Mouse (Mus musculus) myocyte (in vitro differentiated cells): ENCODE measurements around the gene Trim75. TPM values are rescaled to one million over a fixed set of nuclear protein-coding genes. Genes with fewer than 3 reads are reported as not detected.

Source experiments
- H3K27me3 ChIP-seq: one replicate; pipeline ENCODE4 v1.6.1; 2011; ENCODE audit not compliant: control insufficient read depth, insufficient read depth, insufficient read length
- H3K36me3 ChIP-seq: one replicate; pipeline ENCODE4 v1.6.1; 2011; ENCODE audit not compliant: control insufficient read depth, insufficient read depth
- H3K4me2 ChIP-seq: one replicate; pipeline ENCODE4 v1.6.1; 2011; ENCODE audit warnings: low read depth, control low read depth
- H3K4me3 ChIP-seq: one replicate; pipeline ENCODE4 v1.5.1; 2011; ENCODE audit warnings: mild to moderate bottlenecking, control low read depth, moderate library complexity
- H3K79me2 ChIP-seq: one replicate; pipeline ENCODE4 v1.6.1; 2011; ENCODE audit not compliant: control insufficient read depth, insufficient read depth
- H3ac ChIP-seq: one replicate; pipeline ENCODE4 v1.6.1; 2011; ENCODE audit not compliant: control insufficient read depth, insufficient read length
- CEBPB ChIP-seq: IDR thresholded peaks from 2 replicates; pipeline ENCODE4 v1.6.1; 2011; ENCODE audit warnings: mild to moderate bottlenecking, moderate library complexity; ENCODE audit not compliant: poor library complexity, insufficient read depth, severe bottlenecking
- E2F4 ChIP-seq: IDR thresholded peaks from one replicate; pipeline ENCODE4 v1.6.1; 2011; ENCODE audit warnings: mild to moderate bottlenecking, control low read depth, moderate library complexity; ENCODE audit not compliant: insufficient read depth
- MAX ChIP-seq: IDR thresholded peaks from one replicate; pipeline ENCODE4 v1.6.1; 2011; ENCODE audit warnings: low read depth, mild to moderate bottlenecking, control low read depth
- MYOD1 ChIP-seq, 3 experiments: IDR thresholded peaks; one replicate each; pipeline ENCODE4 v1.6.1; 2011; ENCODE audit warnings: control low read depth in 2 of 3, low read depth in 2 of 3, mild to moderate bottlenecking in 2 of 3, moderate library complexity in 1 of 3; ENCODE audit not compliant: insufficient read length in 2 of 3, control insufficient read depth in 1 of 3
- MYOG ChIP-seq, 3 experiments: IDR thresholded peaks; one replicate each; pipeline ENCODE4 v1.6.1; 2011; ENCODE audit warnings: control low read depth in 2 of 3, low read depth in 2 of 3, mild to moderate bottlenecking in 2 of 3; ENCODE audit not compliant: insufficient read length in 2 of 3, control insufficient read depth in 1 of 3, insufficient read depth in 1 of 3
- POLR2A ChIP-seq: IDR thresholded peaks from one replicate; pipeline ENCODE4 v1.6.1; 2011; ENCODE audit warnings: low read depth, mild to moderate bottlenecking, control low read depth, moderate library complexity; ENCODE audit not compliant: insufficient read length
- POLR2AphosphoS2 ChIP-seq: IDR thresholded peaks from one replicate; pipeline ENCODE4 v1.6.1; 2011; ENCODE audit warnings: low read depth, control low read depth; ENCODE audit not compliant: insufficient read length
- REST ChIP-seq: IDR thresholded peaks from one replicate; pipeline ENCODE4 v1.6.1; 2011; ENCODE audit warnings: mild to moderate bottlenecking, control low read depth, moderate library complexity; ENCODE audit not compliant: insufficient read depth, insufficient read length
- SRF ChIP-seq: IDR thresholded peaks from one replicate; pipeline ENCODE4 v1.6.1; 2011; ENCODE audit warnings: low read depth; ENCODE audit not compliant: control insufficient read depth, insufficient read length
- TCF12 ChIP-seq: IDR thresholded peaks from one replicate; pipeline ENCODE4 v1.6.1; 2011; ENCODE audit warnings: mild to moderate bottlenecking, control low read depth; ENCODE audit not compliant: poor library complexity, insufficient read depth, severe bottlenecking
- TCF3 ChIP-seq: IDR thresholded peaks from one replicate; pipeline ENCODE4 v1.6.1; 2011; ENCODE audit warnings: low read depth, control low read depth; ENCODE audit not compliant: insufficient read length
- USF1 ChIP-seq: IDR thresholded peaks from one replicate; pipeline ENCODE4 v1.6.1; 2011; ENCODE audit warnings: low read depth, mild to moderate bottlenecking, control low read depth, moderate library complexity
- polyA plus RNA-seq: library from polyadenylated mRNA; unstranded; fragments of >200 nt; fragmentation: generic; extraction: Trizol; gene quantifications from one replicate; pipeline ENCODE4 v1.2.1, GENCODE M21; 2012; ENCODE audit warnings: missing spikeins

Trim75 gene
- not detected for polyA plus RNA-seq

GRCm38 (mm10) chr8:64987731-64988130 is at the start of gene Trim75:
Gene Trim75 (minus strand): TSS chr8:64987831.
- no peaks in the 10 kb centered on the region for H3K36me3 ChIP-seq
- TF ChIP-seq MAX: no peak
- no peak for TF ChIP-seq MYOD1 (IDR thresholded peaks at IDR 0.05; ENCODE audit: control insufficient read depth in 1 of 3, insufficient read length in 2 of 3, low read depth in 2 of 3)
- no peak within 1 kb of the TSS for H3K4me2 ChIP-seq
- no peak within 1 kb of the TSS for H3K4me3 ChIP-seq
- H3K79me2 ChIP-seq: no peaks in the 10 kb centered on the region
- H3ac ChIP-seq: no peak within 1 kb of the TSS
- no peaks in the 10 kb centered on the region for H3K27me3 ChIP-seq

- Histone ChIP-seq H3K36me3 (no peaks in the 10 kb centered on the region), H3ac (no peak within 1 kb of the TSS), H3K4me2 (no peak within 1 kb of the TSS), H3K27me3 (no peaks in the 10 kb centered on the region), H3K79me2 (no peaks in the 10 kb centered on the region), H3K4me3 (no peak within 1 kb of the TSS)
- TF ChIP-seq MYOD1 (IDR thresholded peaks at IDR 0.05; ENCODE audit: control insufficient read depth in 1 of 3, insufficient read length in 2 of 3, low read depth in 2 of 3) (no peak), MYOG (IDR thresholded peaks at IDR 0.05; ENCODE audit: control insufficient read depth in 1 of 3, insufficient read depth in 1 of 3, insufficient read length in 2 of 3, low read depth in 2 of 3) (no peak), USF1 (no peak), TCF3 (no peak), POLR2AphosphoS2 (no peak), REST (no peak), TCF12 (no peak), CEBPB (no peak), SRF (no peak), POLR2A (no peak), E2F4 (no peak), MAX (no peak)
Observed at GRCm38 (mm10) chr8:65037117-65037533, 49.5 kb upstream of the Trim75 start, which contains the start of gene Apela. Gene Apela (minus strand): TSS chr8:65037336.

GRCm38 (mm10) chr8:65034136-65034535 is 46.5 kb upstream of the Trim75 start:
- Histone ChIP-seq H3K4me3 (no peak overlapping the region), H3K4me2 (no peak overlapping the region), H3K36me3 (no peaks in the 10 kb centered on the region)

GRCm38 (mm10) chr8:65033056-65033455 is 45.4 kb upstream of the Trim75 start:
- Histone ChIP-seq H3K27me3 (no peaks in the 10 kb centered on the region), H3K79me2 (no peaks in the 10 kb centered on the region), H3K4me3 (no peak overlapping the region), H3ac (no peak overlapping the region), H3K4me2 (no peak overlapping the region), H3K36me3 (no peaks in the 10 kb centered on the region)
- TF ChIP-seq MYOD1 (IDR thresholded peaks at IDR 0.05; ENCODE audit: control insufficient read depth in 1 of 3, insufficient read length in 2 of 3, low read depth in 2 of 3): no peak
- TF ChIP-seq SRF: no peak
- TF ChIP-seq TCF12: no peak
- no peak for TF ChIP-seq TCF3
- TF ChIP-seq E2F4: no peak
- TF ChIP-seq POLR2A: no peak
- TF ChIP-seq POLR2AphosphoS2: no peak
- no peak for TF ChIP-seq USF1

More at GRCm38 (mm10) chr8:65034136-65034535, 46.5 kb upstream of the Trim75 start:
- no peaks in the 10 kb centered on the region for H3K79me2 ChIP-seq
- no peaks in the 10 kb centered on the region for H3K27me3 ChIP-seq
- H3ac ChIP-seq: no peak overlapping the region
- TF ChIP-seq TCF3 (no peak), MAX (no peak), SRF (no peak), REST (no peak), CEBPB (no peak), USF1 (no peak), TCF12 (no peak), POLR2A (no peak), E2F4 (no peak), MYOD1 (IDR thresholded peaks at IDR 0.05; ENCODE audit: control insufficient read depth in 1 of 3, insufficient read length in 2 of 3, low read depth in 2 of 3) (no peak), POLR2AphosphoS2 (no peak), MYOG (IDR thresholded peaks at IDR 0.05; ENCODE audit: control insufficient read depth in 1 of 3, insufficient read depth in 1 of 3, insufficient read length in 2 of 3, low read depth in 2 of 3) (no peak)

- TF ChIP-seq USF1 (no peak), MAX (no peak), MYOG (IDR thresholded peaks at IDR 0.05; ENCODE audit: control insufficient read depth in 1 of 3, insufficient read depth in 1 of 3, insufficient read length in 2 of 3, low read depth in 2 of 3) (no peak), MYOD1 (IDR thresholded peaks at IDR 0.05; ENCODE audit: control insufficient read depth in 1 of 3, insufficient read length in 2 of 3, low read depth in 2 of 3) (no peak), TCF12 (no peak), CEBPB (no peak), POLR2AphosphoS2 (no peak), SRF (no peak), TCF3 (no peak), REST (no peak), POLR2A (no peak), E2F4 (no peak)
- Histone ChIP-seq H3K27me3 (no peaks in the 10 kb centered on the region), H3K4me2 (no peak overlapping the region)
Observed at GRCm38 (mm10) chr8:65032107-65032506, 44.5 kb upstream of the Trim75 start.

More at GRCm38 (mm10) chr8:65032107-65032506, 44.5 kb upstream of the Trim75 start:
- Histone ChIP-seq H3K79me2 (no peaks in the 10 kb centered on the region), H3K36me3 (no peaks in the 10 kb centered on the region), H3ac (no peak overlapping the region), H3K4me3 (no peak overlapping the region)
